Mouse (Mus musculus) CH12.LX (cell line): ENCODE measurements around the gene Tmem198.

ENCODE experiments used
- CTCF ChIP-seq, 2 experiments: IDR thresholded peaks in 1 of 2; conservative IDR thresholded peaks in 1 of 2; 2 replicates each; pipeline ENCODE4 v1.5.1; 2011 to 2012; ENCODE audit warnings: low read depth in 2 of 2, low read length in 2 of 2, improper control_type of control experiment in 1 of 2, inconsistent platforms in 1 of 2, mild to moderate bottlenecking in 1 of 2, moderate library complexity in 1 of 2
- HCFC1 ChIP-seq: IDR thresholded peaks from 2 replicates; pipeline ENCODE4 v1.6.1; 2012; ENCODE audit warnings: low read depth, mild to moderate bottlenecking, inconsistent platforms, low read length, improper control_type of control experiment
- IRF4 ChIP-seq: IDR thresholded peaks from 2 replicates; pipeline ENCODE4 v1.6.1; 2014; ENCODE audit warnings: low read depth, mild to moderate bottlenecking, inconsistent platforms, low read length, improper control_type of control experiment
- JUN ChIP-seq: IDR thresholded peaks from 2 replicates; pipeline ENCODE4 v1.6.1; 2011; ENCODE audit warnings: low read depth, mild to moderate bottlenecking, low read length, improper control_type of control experiment, moderate library complexity; ENCODE audit not compliant: insufficient read depth
- KAT2A ChIP-seq: IDR thresholded peaks from 2 replicates; pipeline ENCODE4 v1.6.1; 2012; ENCODE audit warnings: low read length, improper control_type of control experiment, inconsistent platforms; ENCODE audit not compliant: insufficient replicate concordance
- MEF2A ChIP-seq: IDR thresholded peaks from 2 replicates; pipeline ENCODE4 v1.6.1; 2014; ENCODE audit warnings: low read depth, mild to moderate bottlenecking, inconsistent platforms, low read length, improper control_type of control experiment, borderline replicate concordance
- NELFE ChIP-seq: IDR thresholded peaks from 2 replicates; pipeline ENCODE4 v1.6.1; 2011; ENCODE audit warnings: low read depth, low read length, improper control_type of control experiment
- POLR2A ChIP-seq: IDR thresholded peaks from 2 replicates; pipeline ENCODE4 v1.6.1; 2011; ENCODE audit warnings: low read depth, mild to moderate bottlenecking, improper control_type of control experiment, low read length
- RAD21 ChIP-seq: IDR thresholded peaks from 2 replicates; pipeline ENCODE4 v1.6.1; 2011; ENCODE audit warnings: low read depth, mild to moderate bottlenecking, low read length, improper control_type of control experiment, moderate library complexity
- RCOR1 ChIP-seq: conservative IDR thresholded peaks from 2 replicates; pipeline ENCODE4 v1.6.1; 2012; ENCODE audit warnings: low read depth, mild to moderate bottlenecking, inconsistent platforms, low read length, improper control_type of control experiment
- TCF12 ChIP-seq: IDR thresholded peaks from 2 replicates; pipeline ENCODE4 v1.6.1; 2014; ENCODE audit warnings: low read depth, mild to moderate bottlenecking, inconsistent platforms, low read length, improper control_type of control experiment

DNA sequence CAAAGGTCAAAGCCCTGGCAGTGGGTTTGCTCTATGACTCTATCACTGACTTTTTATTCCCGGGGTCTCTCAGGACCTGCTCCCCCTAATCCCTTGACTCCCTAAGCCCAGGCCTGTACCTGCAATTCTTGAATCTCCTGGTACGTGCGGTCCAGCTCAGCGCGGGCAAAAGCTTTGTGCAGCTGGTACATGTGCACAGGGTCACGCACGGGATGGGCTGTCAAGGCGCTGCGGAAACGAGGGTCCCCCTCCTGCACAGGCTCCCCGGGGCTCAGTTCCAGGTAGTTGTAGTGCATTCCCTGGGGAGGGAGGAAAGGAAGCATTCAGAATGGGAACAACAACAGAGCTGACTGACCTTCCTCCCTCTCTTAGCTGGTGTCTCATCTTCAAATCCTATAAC, 2.9 kb upstream of the Tmem198 start:
- TF ChIP-seq HCFC1 (no peak), CTCF (conservative IDR thresholded peaks at IDR 0.05 in 1 of 2, IDR thresholded peaks at IDR 0.05 in 1 of 2; ENCODE audit: low read depth in 2 of 2, low read length in 2 of 2) (no peak), POLR2A (no peak), MEF2A (no peak), RCOR1 (no peak), IRF4 (no peak), RAD21 (no peak), KAT2A (no peak), TCF12 (no peak), JUN (no peak), NELFE (no peak)
